Mouse (Mus musculus) gonadal fat pad, adult 2 months (tissue): Measurements from ENCODE around the gene Kcna5. TPM values are rescaled to one million over a fixed set of nuclear protein-coding genes. Genes with fewer than 3 reads are reported as not detected.

Experiments
- polyA plus RNA-seq: library from polyadenylated mRNA; depleted of rRNA; stranded (reverse); fragments of >200 nt; gene quantifications from 2 replicates; pipeline ENCODE4 v1.2.3, GENCODE M21; 2012; rRNA removed

The Kcna5 gene
- polyA plus RNA-seq, 1 experiment: 10.7 TPM

Other genes with a start within 250 kb of the Kcna5 start
- gene Kcna1, start 111.0 kb upstream of the Kcna5 start, polyA plus RNA-seq: 2.9 and 6.6 TPM in 2 replicates
- 0.24 and 0.67 TPM in 2 replicates for gene Kcna6, start 205.3 kb upstream of the Kcna5 start, polyA plus RNA-seq